Comparison of ENCODE assay signal across 8 mouse cellular contexts in genomic region chr6:83004872-83005271, GRCm38 (mm10). TPM values are rescaled to one million over a fixed set of nuclear protein-coding genes. Genes with fewer than 3 reads are reported as not detected.
DNase-seq lines count a peak whose midpoint lies in the region; TF ChIP-seq lines count a peak whose summit lies in the region.

No protein-coding gene starts in this region.

- intact Hi-C loops in heart, postnatal 10 days (cut with DNase I): no loop called here

- H3K4me1 ChIP-seq in kidney, adult 2 months (ENCODE audit: control insufficient read depth, insufficient read depth, low read length): no peaks in the 10 kb centered on the region

- DNase-seq in kidney, adult 2 months: peak; percentile 51
- DNase-seq in kidney, postnatal 10 days: no peak
- peak; percentile 31 for DNase-seq in Muller cell, postnatal 12 days (ENCODE audit: inconsistent ontology term)
- peak; percentile 35 to 41 for DNase-seq in heart, postnatal 10 days
- peak; percentile 74 for DNase-seq in lung, postnatal 25 days (ENCODE audit: low spot score)
- no peak for DNase-seq in cerebellum, postnatal 14 days
- no peak for DNase-seq in thymus, postnatal 36 days
- DNase-seq in urinary bladder, postnatal 25 days (ENCODE audit: low spot score): no peak

- TF ChIP-seq CTCF in kidney, adult 2 months (conservative IDR thresholded peaks at IDR 0.05; ENCODE audit: insufficient read depth, insufficient read length, low read depth, low read length): no peak

- WGBS in kidney, adult 2 months: 48% methylated on average over 7 of the region's 7 CpGs

- H3K36me3 ChIP-seq in kidney, adult 2 months (ENCODE audit: control insufficient read depth, insufficient read depth, low read length): no peaks in the 10 kb centered on the region

- no peaks in the 10 kb centered on the region for H3K27me3 ChIP-seq in kidney, adult 2 months (replicated peaks; ENCODE audit: control insufficient read depth, insufficient read depth, low read length)

- no peak overlapping the region for H3K27ac ChIP-seq in kidney, adult 2 months (ENCODE audit: insufficient read depth, low read depth, low read length)

- TF ChIP-seq POLR2A in kidney, adult 2 months (IDR thresholded peaks at IDR 0.05; ENCODE audit: low read depth, low read length): no peak

- H3K4me3 ChIP-seq in kidney, adult 2 months (ENCODE audit: insufficient read depth, low read depth, low read length): no peak overlapping the region

RNA-seq across cellular contexts. Expression of gene Dok1, which starts 28.4 kb away (rescaled TPM):
- 4.3 and 4.5 TPM in 2 replicates for polyA plus RNA-seq in kidney, adult 2 months (2012; rRNA removed)
- total RNA-seq in heart, postnatal 10 days (2021): 1 to 10 TPM; 5.2 to 6.8 TPM

RNA-seq across cellular contexts. Expression of gene Loxl3, which starts 29.1 kb away (rescaled TPM):
- 3.1 and 3.6 TPM in 2 replicates for polyA plus RNA-seq in kidney, adult 2 months (2012; rRNA removed)
- 1 to 10 TPM; 6.0 to 6.8 TPM for total RNA-seq in heart, postnatal 10 days (2021)

RNA-seq across cellular contexts. Expression of gene Aup1, which starts 49.4 kb away (rescaled TPM):
- polyA plus RNA-seq in kidney, adult 2 months (2012; rRNA removed): 442 and 596 TPM in 2 replicates
- 10 to 100 TPM; 74.2 to 85.8 TPM for total RNA-seq in heart, postnatal 10 days (2021)

RNA-seq across cellular contexts. Expression of gene Htra2, which starts 50.2 kb away (rescaled TPM):
- polyA plus RNA-seq in kidney, adult 2 months (2012; rRNA removed): 39.6 and 40.2 TPM in 2 replicates
- 10 to 100 TPM; 32.9 to 35.6 TPM for total RNA-seq in heart, postnatal 10 days (2021)

RNA-seq across cellular contexts. Expression of gene Dqx1, which starts 52.8 kb away (rescaled TPM):
- 8.8 and 11.0 TPM in 2 replicates for polyA plus RNA-seq in kidney, adult 2 months (2012; rRNA removed)
- total RNA-seq in heart, postnatal 10 days (2021): under 1 TPM; 0.22 to 0.55 TPM

Comparison
In these comparisons a context has a peak if more than half of its experiments do, and no peak if none do; other contexts are left out.
1. DNase-seq: peak in kidney, adult 2 months (single experiment), Muller cell, postnatal 12 days (single experiment), heart, postnatal 10 days (2 of 2) and lung, postnatal 25 days (single experiment); none in kidney, postnatal 10 days (single experiment), cerebellum, postnatal 14 days (0 of 2), thymus, postnatal 36 days (0 of 2) and urinary bladder, postnatal 25 days (single experiment).